Mouse (Mus musculus) heart, embryonic 12.5 days (tissue): ENCODE measurements at regions not wholly inside any gene's neighbourhood (a gene's known extent, or its start where the extent isn't known, plus 50 kb on each side); places are given as distances from the start of the nearest gene placed in this dataset.

Source experiments
- ATAC-seq: fragments of 200-750 bp; cut with Nextera tagmentation; 2 replicates; pipeline ENCODE4 v1.8.0; 2017; ENCODE audit warnings: moderate TSS enrichment, moderate library complexity; ENCODE audit not compliant: insufficient number of reproducible peaks, low FRiP score
- H3K27ac ChIP-seq: fragments of 300-500 bp; sonication (generic); 2 replicates; pipeline ENCODE4 v1.5.1; 2016; ENCODE audit warnings: mild to moderate bottlenecking, moderate library complexity; ENCODE audit not compliant: poor library complexity, severe bottlenecking
- H3K27me3 ChIP-seq: fragments of 300-500 bp; sonication (generic); replicated peaks from 2 replicates; pipeline ENCODE4 v1.6.1; 2016; ENCODE audit warnings: mild to moderate bottlenecking, moderate library complexity
- H3K36me3 ChIP-seq: fragments of 300-500 bp; sonication (generic); 2 replicates; pipeline ENCODE4 v1.6.1; 2016; ENCODE audit warnings: mild to moderate bottlenecking, moderate library complexity
- H3K4me1 ChIP-seq: fragments of 300-500 bp; sonication (generic); replicated peaks from 2 replicates; pipeline ENCODE4 v1.6.1; 2016; ENCODE audit warnings: mild to moderate bottlenecking
- H3K4me2 ChIP-seq: fragments of 300-500 bp; sonication (generic); 2 replicates; pipeline ENCODE4 v1.6.1; 2016; ENCODE audit warnings: mild to moderate bottlenecking, moderate library complexity
- H3K4me3 ChIP-seq: fragments of 300-500 bp; sonication (generic); 2 replicates; pipeline ENCODE4 v1.5.1; 2016; ENCODE audit warnings: mild to moderate bottlenecking
- H3K9ac ChIP-seq: fragments of 300-500 bp; sonication (generic); 2 replicates; pipeline ENCODE4 v1.6.1; 2016; ENCODE audit warnings: mild to moderate bottlenecking, moderate library complexity
- H3K9me3 ChIP-seq: fragments of 300-500 bp; sonication (generic); replicated peaks from 2 replicates; pipeline ENCODE4 v1.6.1; 2016; ENCODE audit warnings: mild to moderate bottlenecking, moderate library complexity
- WGBS: fragments of 180-500 bp; shearing (Covaris S2); methylation state at CpG from one replicate; pipeline ENCODE4 v1.1.7; 2016; 5-methylcytosine and 5-hydroxymethylcytosine counted together

DNA sequence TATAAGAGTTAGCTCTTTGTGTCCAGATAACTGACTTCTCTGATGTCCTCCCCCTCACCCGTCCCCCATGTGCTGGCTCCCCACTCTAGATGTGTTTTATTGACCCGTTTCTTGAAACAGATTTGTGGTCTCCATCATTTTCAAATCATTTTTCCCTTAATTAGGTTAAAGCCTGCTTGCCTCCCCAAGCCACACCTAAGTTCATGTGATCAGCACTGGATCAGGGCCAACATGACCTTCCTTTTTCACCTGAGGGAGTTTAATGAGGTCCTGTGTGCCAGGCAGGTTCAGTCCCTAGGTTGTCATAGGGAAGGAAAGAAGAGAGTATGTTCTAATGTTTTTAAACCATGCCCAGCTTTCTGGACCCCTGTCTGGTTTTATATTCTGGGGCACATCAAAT is 390.9 kb upstream of the Slc35b3 start:
- Histone ChIP-seq H3K9me3 (0 out of 2 replicates have a peak, but pooled peaks cover 3% of the 10 kb centered on the region), H3K4me2 (no peak overlapping the region), H3K4me1 (no peaks in the 10 kb centered on the region), H3K27ac (no peak overlapping the region), H3K36me3 (no peaks in the 10 kb centered on the region), H3K4me3 (no peak overlapping the region), H3K9ac (no peak overlapping the region), H3K27me3 (no peaks in the 10 kb centered on the region)
- ATAC-seq = no peak
- 50% methylated on average over 2 of the region's 2 CpGs for WGBS

DNA sequence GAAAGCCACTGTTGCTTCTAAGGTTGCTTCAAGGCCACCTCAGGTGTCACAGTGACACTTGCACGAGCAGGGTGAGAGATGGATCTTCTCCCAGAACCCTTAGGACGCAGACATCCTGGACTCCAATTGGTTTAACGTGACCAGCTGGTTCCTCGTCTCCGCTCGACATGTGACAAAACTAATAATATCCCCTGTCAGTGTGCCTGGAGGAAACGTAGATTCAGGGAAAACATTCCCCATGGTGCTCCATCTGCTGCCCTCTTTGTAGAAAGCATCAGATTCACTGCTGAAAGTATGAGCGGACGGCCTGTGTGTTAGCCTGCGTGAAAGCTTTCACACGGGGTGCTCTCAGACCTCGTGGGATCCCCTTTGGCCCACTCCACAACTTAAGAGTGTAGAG is 390.0 kb upstream of the Slc35b3 start:
- Histone ChIP-seq H3K27me3 (no peaks in the 10 kb centered on the region), H3K9me3 (no peaks in the 10 kb centered on the region), H3K4me2 (no peak overlapping the region), H3K36me3 (no peaks in the 10 kb centered on the region), H3K9ac (no peak overlapping the region), H3K4me1 (no peaks in the 10 kb centered on the region), H3K4me3 (no peak overlapping the region), H3K27ac (no peak overlapping the region)
- ATAC-seq = no peak
- WGBS = 70% methylated on average over 12 of the region's 12 CpGs

GRCm38 (mm10) chr13:39347761-39348160 is 387.1 kb upstream of the Slc35b3 start:
- ATAC-seq = no peak
- no peak overlapping the region for H3K4me3 ChIP-seq
- H3K36me3 ChIP-seq = no peaks in the 10 kb centered on the region
- no peaks in the 10 kb centered on the region for H3K9me3 ChIP-seq
- no peaks in the 10 kb centered on the region for H3K4me1 ChIP-seq
- H3K4me2 ChIP-seq = no peak overlapping the region
- H3K9ac ChIP-seq = no peak overlapping the region
- H3K27ac ChIP-seq = no peak overlapping the region
- H3K27me3 ChIP-seq = no peaks in the 10 kb centered on the region
- WGBS = 87% methylated on average over 6 of the region's 6 CpGs

DNA sequence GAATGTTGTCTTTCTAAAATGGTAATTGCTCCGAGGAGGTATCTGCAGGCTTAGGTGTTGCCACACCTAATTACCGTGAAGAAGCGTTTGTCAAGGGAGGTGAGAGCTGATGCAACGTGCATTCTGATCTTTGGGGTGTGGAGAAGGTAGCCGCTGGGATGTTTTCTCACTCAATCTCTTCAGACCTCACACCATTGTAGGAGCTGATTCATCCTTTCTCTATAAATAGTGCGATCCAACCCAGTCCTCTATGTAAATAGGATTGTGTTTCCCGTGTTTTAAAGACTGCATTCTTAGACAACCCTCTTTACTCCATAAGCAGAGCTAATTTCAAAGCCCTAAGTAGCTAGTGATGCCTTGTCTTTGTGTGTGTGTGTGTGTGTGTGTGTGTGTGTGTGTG is 374.2 kb upstream of the Slc35b3 start:
- Histone ChIP-seq H3K27ac (no peak overlapping the region), H3K9me3 (no peaks in the 10 kb centered on the region), H3K27me3 (no peaks in the 10 kb centered on the region), H3K4me1 (no peaks in the 10 kb centered on the region), H3K4me3 (no peak overlapping the region), H3K9ac (no peak overlapping the region), H3K36me3 (no peaks in the 10 kb centered on the region), H3K4me2 (no peak overlapping the region)
- WGBS = 47% methylated on average over 7 of the region's 7 CpGs
- no peak for ATAC-seq

DNA sequence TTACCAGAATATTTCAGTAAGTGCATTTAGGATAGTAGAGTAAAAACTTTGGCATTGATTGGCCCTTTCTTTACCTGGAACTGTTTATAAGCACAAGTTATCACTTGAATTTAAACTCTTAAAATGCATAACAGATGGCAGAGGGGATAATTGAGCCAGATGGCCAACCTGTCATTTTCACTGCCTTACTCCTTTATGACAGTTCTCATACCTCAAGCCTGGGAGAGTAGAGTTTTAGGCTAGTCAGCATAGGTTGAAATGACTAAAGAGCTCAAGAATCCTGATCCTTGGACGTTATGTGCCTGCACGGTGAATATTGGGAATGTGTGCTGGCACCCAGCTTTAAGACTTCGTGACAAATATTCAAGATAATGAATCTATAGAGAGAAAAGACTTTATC is 369.1 kb upstream of the Slc35b3 start:
- Histone ChIP-seq H3K27me3 (no peaks in the 10 kb centered on the region), H3K9ac (no peak overlapping the region), H3K9me3 (no peaks in the 10 kb centered on the region), H3K27ac (no peak overlapping the region), H3K36me3 (no peaks in the 10 kb centered on the region), H3K4me3 (no peak overlapping the region), H3K4me2 (no peak overlapping the region), H3K4me1 (no peaks in the 10 kb centered on the region)
- 73% methylated on average over 3 of the region's 3 CpGs for WGBS
- no peak for ATAC-seq

DNA sequence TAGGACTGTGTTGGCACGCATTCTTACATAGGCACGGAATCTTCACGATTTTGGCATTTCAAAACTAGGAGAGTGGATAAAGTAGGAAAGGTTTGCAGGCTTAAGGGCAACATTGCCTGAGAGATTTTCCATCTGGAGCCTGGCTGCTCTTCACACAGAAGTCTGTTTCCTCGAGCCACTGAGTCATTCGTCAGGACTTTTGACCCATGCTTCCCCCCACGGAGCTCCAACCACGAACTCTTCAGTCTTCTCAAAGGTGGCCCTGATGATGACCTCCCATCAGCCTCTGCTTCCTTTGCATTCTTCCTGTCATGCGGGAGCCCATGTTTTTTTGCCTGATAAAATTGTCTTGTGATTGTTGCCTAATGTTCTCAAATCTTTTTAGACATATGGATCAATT is 365.5 kb upstream of the Slc35b3 start:
- Histone ChIP-seq H3K4me3 (no peak overlapping the region), H3K4me1 (no peaks in the 10 kb centered on the region), H3K36me3 (no peaks in the 10 kb centered on the region), H3K4me2 (no peak overlapping the region), H3K9ac (no peak overlapping the region), H3K27ac (no peak overlapping the region), H3K27me3 (no peaks in the 10 kb centered on the region), H3K9me3 (no peaks in the 10 kb centered on the region)
- no peak for ATAC-seq
- 61% methylated on average over 8 of the region's 8 CpGs for WGBS

- no peak for ATAC-seq
- Histone ChIP-seq H3K4me3 (no peak overlapping the region), H3K9ac (no peak overlapping the region)
Measured at GRCm38 (mm10) chr13:39321111-39321510, 360.4 kb upstream of the Slc35b3 start.

GRCm38 (mm10) chr13:39309758-39310157 is 349.1 kb upstream of the Slc35b3 start:
- Histone ChIP-seq H3K4me1 (no peaks in the 10 kb centered on the region), H3K4me2 (no peak overlapping the region), H3K27ac (no peak overlapping the region), H3K36me3 (no peaks in the 10 kb centered on the region), H3K9ac (no peak overlapping the region), H3K27me3 (no peaks in the 10 kb centered on the region), H3K4me3 (no peak overlapping the region), H3K9me3 (no peaks in the 10 kb centered on the region)
- 86% methylated on average over 5 of the region's 5 CpGs for WGBS
- ATAC-seq = no peak

More at GRCm38 (mm10) chr13:39321111-39321510, 360.4 kb upstream of the Slc35b3 start:
- H3K4me2 ChIP-seq = no peak overlapping the region
- no peaks in the 10 kb centered on the region for H3K4me1 ChIP-seq
- H3K36me3 ChIP-seq = no peaks in the 10 kb centered on the region
- no peaks in the 10 kb centered on the region for H3K27me3 ChIP-seq
- no peak overlapping the region for H3K27ac ChIP-seq
- 77% methylated on average over 3 of the region's 3 CpGs for WGBS
- no peaks in the 10 kb centered on the region for H3K9me3 ChIP-seq

DNA sequence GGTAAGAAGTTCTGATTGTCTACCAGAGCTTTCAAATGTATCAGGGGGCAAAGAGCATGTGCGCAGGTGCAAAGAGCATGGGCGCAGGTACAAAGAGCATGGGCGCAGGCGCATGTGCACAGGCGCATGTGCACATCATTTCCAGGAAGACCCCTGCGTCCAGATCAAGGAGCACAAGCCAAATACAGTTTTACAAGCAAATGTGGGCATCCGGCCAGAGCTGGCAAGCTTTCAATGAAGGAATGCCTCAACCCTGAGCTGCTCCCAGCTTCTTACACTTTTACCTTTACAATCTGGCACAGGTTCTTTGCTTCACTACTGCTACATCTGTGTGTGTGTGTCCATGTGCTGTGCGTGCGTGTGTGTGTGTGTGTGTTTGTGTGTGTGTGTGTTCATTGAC is 347.2 kb upstream of the Slc35b3 start:
- 83% methylated on average over 9 of the region's 9 CpGs for WGBS
- H3K27ac ChIP-seq = no peak overlapping the region
- no peak overlapping the region for H3K4me2 ChIP-seq
- H3K9me3 ChIP-seq = no peaks in the 10 kb centered on the region
- H3K4me1 ChIP-seq = no peaks in the 10 kb centered on the region
- H3K36me3 ChIP-seq = no peaks in the 10 kb centered on the region
- ATAC-seq = no peak
- no peak overlapping the region for H3K9ac ChIP-seq
- H3K27me3 ChIP-seq = no peaks in the 10 kb centered on the region
- H3K4me3 ChIP-seq = no peak overlapping the region

DNA sequence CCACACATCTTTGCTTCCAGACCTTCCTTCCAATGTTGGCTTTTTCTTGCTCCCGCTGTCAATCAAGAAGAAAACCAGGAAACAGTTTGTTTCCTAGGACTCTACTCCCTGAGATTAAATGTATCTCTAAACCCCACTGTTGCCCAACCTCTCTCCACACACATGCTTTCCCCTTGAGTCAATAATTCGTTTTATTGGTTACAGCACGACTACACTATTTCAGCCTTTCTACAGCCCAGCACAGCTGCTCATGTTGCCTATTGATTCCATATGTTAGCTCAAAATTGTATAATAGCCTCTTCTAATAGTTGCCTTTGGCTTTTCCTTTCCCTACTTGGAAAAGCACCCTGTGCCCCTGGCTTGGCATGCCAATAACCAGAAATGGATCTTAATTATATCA is 346.2 kb upstream of the Slc35b3 start:
- Histone ChIP-seq H3K4me3 (no peak overlapping the region), H3K36me3 (no peaks in the 10 kb centered on the region), H3K9me3 (no peaks in the 10 kb centered on the region), H3K4me2 (no peak overlapping the region), H3K27ac (no peak overlapping the region), H3K9ac (no peak overlapping the region), H3K27me3 (no peaks in the 10 kb centered on the region), H3K4me1 (no peaks in the 10 kb centered on the region)
- ATAC-seq = no peak
- 71% methylated on average over 3 of the region's 3 CpGs for WGBS

GRCm38 (mm10) chr13:39297129-39297528 is 336.5 kb upstream of the Slc35b3 start:
- H3K9ac ChIP-seq = no peak overlapping the region
- WGBS = 65% methylated on average over 6 of the region's 6 CpGs

GRCm38 (mm10) chr13:39290216-39290960 is 329.7 kb upstream of the Slc35b3 start:
- H3K4me1 ChIP-seq = no peaks in the 10 kb centered on the region
- no peaks in the 10 kb centered on the region for H3K27me3 ChIP-seq
- H3K4me3 ChIP-seq = no peak overlapping the region
- H3K9me3 ChIP-seq = no peaks in the 10 kb centered on the region
- H3K36me3 ChIP-seq = no peaks in the 10 kb centered on the region
- 64% methylated on average over 5 of the region's 6 CpGs for WGBS
- no peak for ATAC-seq
- no peak overlapping the region for H3K9ac ChIP-seq
- no peak overlapping the region for H3K27ac ChIP-seq
- no peak overlapping the region for H3K4me2 ChIP-seq

More at GRCm38 (mm10) chr13:39297129-39297528, 336.5 kb upstream of the Slc35b3 start:
- ATAC-seq = no peak
- Histone ChIP-seq H3K27me3 (no peaks in the 10 kb centered on the region), H3K36me3 (no peaks in the 10 kb centered on the region), H3K4me3 (no peak overlapping the region), H3K9me3 (no peaks in the 10 kb centered on the region), H3K4me2 (no peak overlapping the region), H3K27ac (no peak overlapping the region), H3K4me1 (no peaks in the 10 kb centered on the region)
